Mouse (Mus musculus) right cerebral cortex, postnatal 14 days (tissue): ENCODE data around the gene Polr2e.

Source experiments
- DNase-seq: peaks from one replicate; pipeline ENCODE4 v3.0.0; 2022

Polr2e gene

GRCm38 (mm10) chr10:80033511-80034391 lies 5.8 kb downstream of the Polr2e start:
- no peak for DNase-seq

- no peak for DNase-seq
These were observed 6.7 kb downstream of the Polr2e start for GRCm38 (mm10) chr10:80032799-80033480.

- no peak for DNase-seq
These were observed 8.9 kb downstream of the Polr2e start for GRCm38 (mm10) chr10:80030736-80031135.

GRCm38 (mm10) chr10:80030191-80030590 lies 9.4 kb downstream of the Polr2e start:
- DNase-seq = no peak

GRCm38 (mm10) chr10:80028521-80028846 lies 11.1 kb downstream of the Polr2e start:
- DNase-seq = no peak

- no peak for DNase-seq
These were observed 11.7 kb downstream of the Polr2e start for GRCm38 (mm10) chr10:80027681-80028520.

GRCm38 (mm10) chr10:80025889-80026288 lies 13.7 kb downstream of the Polr2e start:
- DNase-seq = no peak

- DNase-seq = no peak
These were observed 14.1 kb downstream of the Polr2e start for GRCm38 (mm10) chr10:80025463-80025862.

GRCm38 (mm10) chr10:80025044-80025347 lies 14.6 kb downstream of the Polr2e start:
- no peak for DNase-seq

GRCm38 (mm10) chr10:80024229-80025043 lies 15.2 kb downstream of the Polr2e start:
- DNase-seq = no peak

GRCm38 (mm10) chr10:80023758-80024157 lies 15.8 kb downstream of the Polr2e start:
- DNase-seq = no peak

GRCm38 (mm10) chr10:80022806-80023205 lies 16.8 kb downstream of the Polr2e start:
- DNase-seq = no peak

GRCm38 (mm10) chr10:80022164-80022563 lies 17.4 kb downstream of the Polr2e start:
- DNase-seq = no peak

- no peak for DNase-seq
These were observed 18.3 kb downstream of the Polr2e start for GRCm38 (mm10) chr10:80021320-80021641.

GRCm38 (mm10) chr10:80020603-80021319 lies 18.8 kb downstream of the Polr2e start:
- no peak for DNase-seq

GRCm38 (mm10) chr10:80020191-80020590 lies 19.4 kb downstream of the Polr2e start:
- DNase-seq = no peak

- no peak for DNase-seq
These were observed 20.0 kb downstream of the Polr2e start for GRCm38 (mm10) chr10:80019471-80020131.

GRCm38 (mm10) chr10:80018739-80019297 lies 20.8 kb downstream of the Polr2e start:
- no peak for DNase-seq

- DNase-seq = no peak
These were observed 21.8 kb downstream of the Polr2e start for GRCm38 (mm10) chr10:80017771-80018170.

GRCm38 (mm10) chr10:80017361-80017760 lies 22.2 kb downstream of the Polr2e start:
- no peak for DNase-seq

GRCm38 (mm10) chr10:80016931-80017330 lies 22.7 kb downstream of the Polr2e start:
- DNase-seq = no peak
